Mouse (Mus musculus) limb, embryonic 13.5 days (tissue): ENCODE results near the gene Gm10770. TPM values are rescaled to one million over a fixed set of nuclear protein-coding genes. Genes with fewer than 3 reads are reported as not detected.

Experiments
- polyA plus RNA-seq: library from polyadenylated mRNA; unstranded; fragments of >200 nt; fragmentation: Nextera tagmentation; extraction: Ambion mirVana; gene quantifications from 2 replicates; pipeline ENCODE4 v1.2.1, GENCODE M21; 2015

Gene Gm10770
- polyA plus RNA-seq, 1 experiment from 2014 or later: not detected

Other genes starting within 250 kb of the Gm10770 start
- gene Zfp120, start 43.0 kb downstream of the Gm10770 start, polyA plus RNA-seq: 6.7 and 7.2 TPM in 2 replicates
- gene Gm14139, start 2.1 kb upstream of the Gm10770 start, polyA plus RNA-seq: not detected in 2 replicates
- gene Zfp937, start 38.4 kb upstream of the Gm10770 start, polyA plus RNA-seq: 10.0 and 11.3 TPM in 2 replicates
- 6.4 and 7.4 TPM in 2 replicates for gene Gm21994, start 75.9 kb upstream of the Gm10770 start, polyA plus RNA-seq
- 0.09 TPM in 1 of 2 replicates, not detected in the other for gene Gm14124, start 77.8 kb upstream of the Gm10770 start, polyA plus RNA-seq
- gene Gm10130, start 144.0 kb upstream of the Gm10770 start, polyA plus RNA-seq: 4.0 and 4.7 TPM in 2 replicates
- gene 3300002I08Rik, start 183.1 kb upstream of the Gm10770 start, polyA plus RNA-seq: 9.4 and 11.7 TPM in 2 replicates